Mouse (Mus musculus) bone marrow macrophage, adult 2 months (primary cell): ENCODE measurements around the gene Hmx3.

Experiments used
- CTCF ChIP-seq: IDR thresholded peaks from 2 replicates; pipeline ENCODE4 v1.5.1; 2012; ENCODE audit warnings: low read depth, mild to moderate bottlenecking, low read length, moderate library complexity
- POLR2A ChIP-seq: IDR thresholded peaks from 2 replicates; pipeline ENCODE4 v1.6.1; 2012; ENCODE audit warnings: mild to moderate bottlenecking, low read depth, low read length, borderline replicate concordance

DNA sequence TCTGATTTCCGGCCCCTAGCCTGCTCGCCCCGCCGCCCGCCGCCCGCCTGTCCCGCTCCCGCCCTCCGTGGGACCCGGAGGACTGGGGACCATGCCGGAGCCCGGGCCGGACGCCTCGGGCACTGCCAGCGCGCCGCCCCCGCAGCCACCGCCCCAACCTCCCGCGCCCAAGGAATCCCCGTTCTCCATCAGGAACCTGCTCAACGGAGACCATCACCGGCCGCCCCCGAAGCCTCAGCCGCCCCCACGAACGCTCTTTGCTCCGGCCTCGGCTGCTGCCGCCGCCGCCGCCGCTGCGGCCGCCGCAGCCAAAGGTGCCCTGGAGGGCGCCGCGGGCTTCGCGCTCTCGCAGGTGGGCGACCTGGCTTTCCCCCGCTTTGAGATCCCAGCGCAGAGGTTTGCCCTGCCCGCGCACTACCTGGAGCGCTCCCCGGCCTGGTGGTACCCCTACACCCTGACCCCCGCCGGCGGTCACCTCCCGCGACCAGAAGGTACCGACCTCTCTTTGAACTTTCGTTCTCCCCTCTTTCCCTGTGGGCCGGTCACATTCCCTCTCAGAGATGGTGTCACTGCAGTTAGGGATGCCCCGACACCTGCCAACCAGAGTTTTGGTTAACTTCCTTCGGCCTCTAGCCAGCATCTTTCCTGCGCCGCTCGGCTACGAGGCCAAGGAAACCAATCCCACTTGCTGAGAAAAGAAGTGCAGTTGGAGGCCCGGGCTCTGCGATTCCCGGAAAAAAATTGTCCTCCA lies 380 bp downstream of the Hmx3 start:
- no peak for TF ChIP-seq POLR2A
- no peak for TF ChIP-seq CTCF
